Mouse (Mus musculus) liver, postnatal 0 days (tissue): ENCODE results near the gene Tnk2. TPM values are rescaled to one million over a fixed set of nuclear protein-coding genes. Genes with fewer than 3 reads are reported as not detected.

Experiments used
- ATAC-seq: fragments of 200-750 bp; cut with Nextera tagmentation; 2 replicates; pipeline ENCODE4 v1.8.0; 2017; ENCODE audit warnings: mild to moderate bottlenecking, moderate library complexity
- DNase-seq: peaks from one replicate; pipeline ENCODE4 v3.0.0-alpha.2; 2016
- H3K27ac ChIP-seq: fragments of 300-500 bp; sonication (generic); 2 replicates; pipeline ENCODE4 v1.5.1; 2014; ENCODE audit warnings: antibody characterized with exemption, moderate library complexity, mild to moderate bottlenecking, low read depth
- H3K27me3 ChIP-seq: fragments of 300-500 bp; sonication (generic); 2 replicates; pipeline ENCODE4 v1.6.1; 2014; ENCODE audit warnings: low read length, control low read depth, mixed read lengths; ENCODE audit not compliant: insufficient read depth
- H3K36me3 ChIP-seq: fragments of 300-500 bp; sonication (generic); replicated peaks from 2 replicates; pipeline ENCODE4 v1.6.1; 2014; ENCODE audit warnings: mild to moderate bottlenecking, control low read depth, low read length, moderate library complexity, mixed read lengths; ENCODE audit not compliant: insufficient read depth
- H3K4me1 ChIP-seq: fragments of 300-500 bp; sonication (generic); 2 replicates; pipeline ENCODE4 v1.6.1; 2014; ENCODE audit warnings: antibody characterized with exemption, mild to moderate bottlenecking, control low read depth; ENCODE audit not compliant: insufficient read depth
- H3K4me2 ChIP-seq: fragments of 300-500 bp; sonication (generic); 2 replicates; pipeline ENCODE4 v1.6.1; 2014; ENCODE audit warnings: low read depth, mild to moderate bottlenecking, low read length, moderate library complexity, mixed read lengths
- H3K4me3 ChIP-seq: fragments of 300-500 bp; sonication (generic); 2 replicates; pipeline ENCODE4 v1.5.1; 2014; ENCODE audit warnings: low read depth, low read length
- H3K9ac ChIP-seq: fragments of 300-500 bp; sonication (generic); replicated peaks from 2 replicates; pipeline ENCODE4 v1.6.1; 2014; ENCODE audit warnings: mild to moderate bottlenecking, moderate library complexity
- H3K9me3 ChIP-seq: fragments of 300-500 bp; sonication (generic); 2 replicates; pipeline ENCODE4 v1.6.1; 2016; ENCODE audit warnings: mild to moderate bottlenecking, control low read depth, low read length, mixed read lengths
- CTCF ChIP-seq: sonication (generic); IDR thresholded peaks from 2 replicates; pipeline ENCODE4 v1.5.1; 2016; ENCODE audit warnings: antibody characterized with exemption, low read depth
- EP300 ChIP-seq: IDR thresholded peaks from 2 replicates; pipeline ENCODE4 v1.6.1; 2016; ENCODE audit warnings: antibody characterized with exemption, low read depth, mild to moderate bottlenecking
- WGBS: fragments of 180-500 bp; shearing (Covaris S2); extraction: QIAGEN DNeasy Blood & Tissue Kit; methylation state at CpG from one replicate; pipeline ENCODE4 v1.1.7; 2014; ENCODE audit not compliant: insufficient replicate concordance; 5-methylcytosine and 5-hydroxymethylcytosine counted together
- polyA plus RNA-seq: library from polyadenylated mRNA; unstranded; fragments of >200 nt; fragmentation: Nextera tagmentation; extraction: Ambion mirVana; gene quantifications from 2 replicates; pipeline ENCODE4 v1.2.1, GENCODE M21; 2015

Gene Tnk2
- polyA plus RNA-seq, 1 experiment from 2014 or later, result 3.5 TPM

DNA sequence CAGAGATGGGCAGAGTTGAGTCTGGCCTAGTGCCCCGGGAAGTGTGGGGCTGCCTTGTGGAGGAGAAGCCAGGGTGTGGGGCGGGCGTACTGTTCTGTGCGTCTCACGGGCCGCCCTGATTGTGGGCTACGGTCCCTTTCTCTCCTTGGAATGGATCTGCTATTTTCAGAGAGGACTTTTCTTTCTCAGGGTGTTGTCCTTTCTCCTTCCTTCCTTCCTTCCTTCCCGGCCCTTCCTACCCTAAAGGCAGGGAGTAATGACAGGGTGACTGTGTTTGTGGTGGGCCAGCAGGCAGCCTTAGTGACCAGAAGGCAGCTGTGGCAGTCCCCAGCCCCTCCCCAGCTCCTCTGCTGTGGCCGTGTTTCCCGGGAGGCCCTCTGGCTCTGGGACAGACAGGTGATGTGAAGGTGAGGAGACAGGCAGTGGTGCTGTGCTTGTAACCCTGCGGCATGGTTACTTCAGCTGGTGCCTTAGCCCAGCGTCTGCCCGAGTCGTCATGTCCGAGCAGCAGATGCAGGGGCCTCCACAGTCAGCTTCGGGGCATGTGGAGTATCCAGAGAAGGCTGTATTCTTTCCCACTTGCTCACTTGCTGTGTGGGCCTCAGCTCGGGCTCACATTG is 30.6 kb downstream of the Tnk2 start:
- DNase-seq (peak; percentile 10), ATAC-seq (no peak)
- TF ChIP-seq CTCF, result no peak
- no peak for TF ChIP-seq EP300
- WGBS, result 88% methylated on average over 17 of the region's 17 CpGs
- H3K9me3 ChIP-seq, result no peaks in the 10 kb centered on the region
- H3K36me3 ChIP-seq, result peaks cover 32% of the 10 kb centered on the region
- H3K4me3 ChIP-seq, result no peak overlapping the region
- H3K27ac ChIP-seq, result no peak overlapping the region
- H3K9ac ChIP-seq, result no peak overlapping the region
- no peaks in the 10 kb centered on the region for H3K27me3 ChIP-seq
- H3K4me2 ChIP-seq, result no peak overlapping the region
- peaks cover 28% of the 10 kb centered on the region for H3K4me1 ChIP-seq

DNA sequence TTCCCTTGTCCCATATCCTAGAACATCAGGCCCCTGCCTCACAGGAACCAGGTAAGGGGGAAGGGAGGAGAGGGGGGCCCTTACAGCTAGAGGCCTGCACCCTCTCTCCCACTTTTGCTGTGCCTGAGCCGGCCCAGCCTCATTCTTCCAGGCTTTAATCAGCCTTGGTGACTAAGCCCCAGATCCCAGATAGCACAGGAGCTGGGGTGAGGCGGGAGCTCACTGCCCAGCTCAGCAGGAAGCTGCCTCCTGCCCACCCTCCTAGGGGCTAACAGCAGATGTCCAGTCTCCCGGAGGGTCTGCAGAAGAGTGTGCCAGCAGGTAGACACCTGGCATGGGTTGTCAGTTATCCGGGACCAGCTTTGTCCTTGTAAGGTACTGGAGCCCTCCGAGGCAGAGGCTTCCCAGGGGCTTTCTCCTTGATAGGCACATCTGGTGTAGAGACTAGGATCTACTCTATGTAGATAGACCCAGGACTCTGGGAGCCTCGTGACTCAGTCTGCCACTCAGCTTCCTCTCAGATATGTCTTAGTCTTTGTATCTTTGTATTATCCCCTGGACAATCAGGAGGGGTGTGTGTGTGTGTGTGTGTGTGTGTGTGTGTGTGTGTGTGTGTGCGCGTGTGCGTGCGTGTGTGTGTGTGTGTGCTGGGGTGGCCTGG is 33.5 kb downstream of the Tnk2 start:
- peaks cover 44% of the 10 kb centered on the region for H3K36me3 ChIP-seq
- H3K27ac ChIP-seq, result no peak overlapping the region

GRCm38 (mm10) chr16:32677903-32678302 is 34.2 kb downstream of the Tnk2 start:
- Histone ChIP-seq H3K27me3 (no peaks in the 10 kb centered on the region), H3K27ac (no peak overlapping the region), H3K9ac (no peak overlapping the region), H3K4me3 (no peak overlapping the region), H3K36me3 (peaks cover 47% of the 10 kb centered on the region), H3K9me3 (no peaks in the 10 kb centered on the region), H3K4me2 (no peak overlapping the region), H3K4me1 (peaks cover 3% of the 10 kb centered on the region)
- no peak for TF ChIP-seq CTCF
- TF ChIP-seq EP300, result no peak
- WGBS, result 80% methylated on average over 12 of the region's 14 CpGs
- ATAC-seq, result no peak
- peak; percentile 11 for DNase-seq

More for the DNA sequence above, 33.5 kb downstream of the Tnk2 start:
- no peak overlapping the region for H3K4me2 ChIP-seq
- ATAC-seq (no peak), DNase-seq (peak; percentile 11)
- H3K4me3 ChIP-seq, result no peak overlapping the region
- no peaks in the 10 kb centered on the region for H3K9me3 ChIP-seq
- H3K27me3 ChIP-seq, result no peaks in the 10 kb centered on the region
- no peak for TF ChIP-seq CTCF
- TF ChIP-seq EP300, result no peak
- no peak overlapping the region for H3K9ac ChIP-seq
- 67% methylated on average over 6 of the region's 10 CpGs for WGBS
- H3K4me1 ChIP-seq, result peaks cover 10% of the 10 kb centered on the region

DNA sequence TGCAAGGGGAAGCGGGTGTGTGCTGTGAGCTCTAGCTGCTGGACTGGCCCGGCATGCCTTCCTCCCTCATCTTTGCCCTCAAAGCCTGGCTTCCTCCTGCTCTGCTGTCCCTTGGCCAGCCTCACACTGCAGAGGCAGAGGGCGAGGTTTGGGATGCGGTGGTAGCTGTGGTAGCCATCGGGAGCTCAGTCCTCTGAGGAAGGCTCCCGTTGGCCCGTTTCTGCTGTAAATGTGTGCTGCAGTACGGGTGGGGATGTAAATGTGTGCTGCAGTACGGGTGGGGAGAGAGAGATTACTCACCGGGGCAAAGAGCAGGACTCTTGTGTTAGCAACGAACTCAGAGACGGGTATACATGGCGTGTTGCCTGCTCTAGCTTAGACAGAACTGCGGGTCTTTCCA is 35.1 kb downstream of the Tnk2 start:
- H3K4me2 ChIP-seq, result no peak overlapping the region
- no peaks in the 10 kb centered on the region for H3K27me3 ChIP-seq
- no peaks in the 10 kb centered on the region for H3K4me1 ChIP-seq
- H3K9ac ChIP-seq, result no peak overlapping the region
- no peak overlapping the region for H3K4me3 ChIP-seq
- TF ChIP-seq CTCF, result no peak
- TF ChIP-seq EP300, result no peak
- ATAC-seq (no peak), DNase-seq (no peak)
- WGBS, result 67% methylated on average over 14 of the region's 14 CpGs
- no peak overlapping the region for H3K27ac ChIP-seq
- H3K9me3 ChIP-seq, result no peaks in the 10 kb centered on the region
- peaks cover 45% of the 10 kb centered on the region for H3K36me3 ChIP-seq

GRCm38 (mm10) chr16:32679976-32680375 is 36.3 kb downstream of the Tnk2 start:
- no peak overlapping the region for H3K4me2 ChIP-seq
- no peaks in the 10 kb centered on the region for H3K27me3 ChIP-seq
- H3K36me3 ChIP-seq, result peaks cover 39% of the 10 kb centered on the region
- ATAC-seq, result no peak
- no peak overlapping the region for H3K9ac ChIP-seq
- H3K9me3 ChIP-seq, result no peaks in the 10 kb centered on the region
- H3K27ac ChIP-seq, result no peak overlapping the region
- H3K4me1 ChIP-seq, result 0 out of 2 replicates have a peak, but pooled peaks cover under 1% of the 10 kb centered on the region
- DNase-seq, result peak; percentile 14
- WGBS, result 85% methylated on average over 16 of the region's 16 CpGs
- TF ChIP-seq CTCF, result no peak
- H3K4me3 ChIP-seq, result no peak overlapping the region

DNA sequence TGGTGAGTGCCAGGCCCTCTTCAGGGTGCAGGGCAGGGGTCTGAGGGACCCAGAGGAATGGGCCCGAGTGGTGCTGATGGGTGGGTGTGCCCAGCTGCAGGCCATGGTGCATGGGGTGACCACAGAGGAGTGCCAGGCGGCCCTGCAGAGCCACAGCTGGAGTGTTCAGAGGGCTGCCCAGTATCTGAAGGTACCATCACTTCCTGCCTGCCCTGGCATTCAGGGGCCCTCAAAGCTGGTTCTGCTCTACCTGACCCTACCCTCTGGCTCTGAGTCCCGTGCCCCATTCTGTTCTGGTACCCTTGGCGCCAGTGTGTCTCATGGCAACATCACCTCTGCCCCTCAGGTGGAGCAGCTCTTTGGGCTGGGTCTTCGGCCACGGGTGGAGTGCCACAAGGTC is 37.1 kb downstream of the Tnk2 start:
- Histone ChIP-seq H3K9ac (no peak overlapping the region), H3K27ac (no peak overlapping the region), H3K9me3 (no peaks in the 10 kb centered on the region), H3K36me3 (peaks cover 33% of the 10 kb centered on the region), H3K27me3 (no peaks in the 10 kb centered on the region), H3K4me2 (no peak overlapping the region), H3K4me1 (peaks cover 3% of the 10 kb centered on the region; the same call in 1 of the 2 replicates), H3K4me3 (no peak overlapping the region)
- 91% methylated on average over 5 of the region's 6 CpGs for WGBS
- TF ChIP-seq CTCF (no peak), EP300 (no peak)
- ATAC-seq (no peak), DNase-seq (no peak)
